Mouse (Mus musculus): ENCODE results near the gene Mid1.
"Not testable (repeated sequence)": the region's sequence is repeated elsewhere in the genome, so short reads cannot be mapped to it uniquely, and the experiment has no call there.

Gene Mid1

DNA sequence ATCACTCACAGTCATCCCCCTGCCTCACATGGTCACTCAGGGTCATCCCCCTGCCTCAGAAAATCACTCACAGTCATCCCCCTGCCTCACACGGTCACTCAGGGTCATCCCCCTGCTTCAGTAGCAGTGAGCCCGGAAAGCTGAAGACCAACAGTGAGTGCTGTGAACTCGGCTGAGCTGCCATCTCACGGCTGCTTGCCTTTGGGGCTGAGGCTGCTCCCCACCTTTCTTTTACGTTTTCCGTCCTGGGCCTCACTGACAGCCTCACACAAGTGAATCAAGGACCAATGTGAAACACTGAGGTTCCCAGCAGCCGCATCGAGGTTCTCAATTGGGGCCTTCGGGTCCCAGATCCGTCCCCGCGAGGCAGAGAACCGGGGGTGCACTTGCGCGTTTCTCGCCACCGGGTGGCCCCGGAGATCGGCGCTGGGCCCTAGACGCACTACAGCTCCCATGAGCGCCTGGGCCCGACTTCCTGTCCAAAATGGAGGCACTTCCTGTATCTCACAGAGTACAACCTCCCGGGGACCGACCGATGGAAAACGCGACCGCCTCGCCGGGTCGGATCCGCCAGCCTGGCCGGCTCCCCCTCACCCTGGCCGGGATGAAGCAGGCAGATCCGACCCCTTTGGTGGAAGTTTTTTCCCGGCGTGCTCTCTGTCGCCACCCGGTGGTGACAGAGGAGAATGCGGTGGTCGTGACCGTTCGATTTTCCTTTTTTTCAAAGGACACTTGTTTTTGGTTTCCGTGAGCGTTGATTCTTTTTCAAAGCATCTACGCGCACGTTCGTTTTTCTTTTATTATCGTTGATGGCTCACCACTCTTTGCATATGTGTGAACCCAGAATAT is 301.7 kb downstream of the Mid1 start:
- peak; percentile 92 for DNase-seq (ENCODE audit: low read depth, low spot score)

DNA sequence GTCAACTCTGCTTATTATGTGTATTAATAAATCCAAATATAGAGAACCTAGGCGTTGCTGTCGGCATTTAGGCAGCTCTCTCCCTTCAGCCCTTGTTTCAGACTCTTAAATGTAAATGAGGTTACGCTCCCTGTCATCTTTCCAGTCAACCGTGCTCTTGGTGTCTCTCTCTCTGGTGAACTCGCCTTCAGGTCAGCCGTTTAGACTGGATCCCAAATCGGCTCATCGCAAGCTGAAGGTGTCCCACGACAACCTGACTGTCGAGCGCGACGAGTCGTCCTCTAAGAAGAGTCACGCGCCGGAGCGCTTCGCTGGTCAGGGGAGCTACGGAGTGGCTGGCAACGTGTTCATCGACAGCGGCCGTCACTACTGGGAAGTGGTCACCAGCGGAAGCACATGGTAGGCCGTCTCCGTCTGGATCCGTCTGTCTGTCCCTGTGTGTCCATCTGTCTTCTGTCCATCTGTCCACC is 302.4 kb downstream of the Mid1 start:
- peak; percentile 76 for DNase-seq (ENCODE audit: low read depth, low spot score)

DNA sequence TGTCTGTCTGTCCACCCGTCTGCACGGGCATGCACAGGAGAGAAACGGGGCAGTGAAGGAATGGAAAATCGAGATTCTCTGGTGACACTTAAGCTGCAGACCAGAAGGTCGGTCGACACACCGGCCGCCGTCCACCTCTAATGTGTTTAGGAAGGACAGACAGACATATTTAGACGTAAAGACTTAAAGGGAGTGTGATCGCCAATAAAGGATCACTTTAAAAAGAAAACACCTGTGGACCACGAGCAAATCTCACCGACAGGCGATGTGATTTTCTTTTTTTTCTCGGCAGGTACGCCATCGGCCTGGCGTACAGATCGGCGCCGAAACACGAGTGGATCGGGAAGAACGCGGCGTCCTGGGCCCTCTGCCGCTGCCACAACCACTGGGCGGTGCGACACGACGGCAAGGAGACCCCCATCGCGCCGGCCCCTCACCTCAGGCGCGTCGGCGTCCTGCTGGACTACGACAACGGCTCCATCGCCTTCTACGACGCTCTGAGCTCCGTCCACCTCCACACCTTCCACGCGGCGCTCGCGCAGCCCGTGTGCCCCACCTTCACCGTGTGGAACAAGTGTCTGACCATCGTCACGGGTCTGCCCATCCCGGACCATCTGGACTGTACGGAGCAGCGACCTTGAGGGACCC is 303.7 kb downstream of the Mid1 start:
- DNase-seq (ENCODE audit: low read depth, low spot score): peak; percentile 62

DNA sequence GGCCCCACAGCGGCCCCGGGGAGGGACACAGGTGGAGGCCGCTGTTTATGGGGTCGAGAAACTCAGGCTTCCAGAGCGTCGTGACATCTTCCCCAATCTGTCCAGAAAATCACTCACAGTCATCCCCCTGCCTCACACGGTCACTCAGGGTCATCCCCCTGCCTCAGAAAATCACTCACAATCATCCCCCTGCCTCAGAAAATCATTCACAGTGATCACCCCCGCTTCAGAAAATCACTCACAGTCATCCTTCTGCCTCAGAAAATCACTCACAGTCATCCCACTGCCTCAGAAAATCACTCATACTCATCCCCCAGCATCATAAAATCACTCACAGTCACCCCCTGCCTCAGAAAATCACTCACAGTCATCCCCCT is 304.2 kb downstream of the Mid1 start:
- DNase-seq (ENCODE audit: low read depth, low spot score): peak; percentile 58

DNA sequence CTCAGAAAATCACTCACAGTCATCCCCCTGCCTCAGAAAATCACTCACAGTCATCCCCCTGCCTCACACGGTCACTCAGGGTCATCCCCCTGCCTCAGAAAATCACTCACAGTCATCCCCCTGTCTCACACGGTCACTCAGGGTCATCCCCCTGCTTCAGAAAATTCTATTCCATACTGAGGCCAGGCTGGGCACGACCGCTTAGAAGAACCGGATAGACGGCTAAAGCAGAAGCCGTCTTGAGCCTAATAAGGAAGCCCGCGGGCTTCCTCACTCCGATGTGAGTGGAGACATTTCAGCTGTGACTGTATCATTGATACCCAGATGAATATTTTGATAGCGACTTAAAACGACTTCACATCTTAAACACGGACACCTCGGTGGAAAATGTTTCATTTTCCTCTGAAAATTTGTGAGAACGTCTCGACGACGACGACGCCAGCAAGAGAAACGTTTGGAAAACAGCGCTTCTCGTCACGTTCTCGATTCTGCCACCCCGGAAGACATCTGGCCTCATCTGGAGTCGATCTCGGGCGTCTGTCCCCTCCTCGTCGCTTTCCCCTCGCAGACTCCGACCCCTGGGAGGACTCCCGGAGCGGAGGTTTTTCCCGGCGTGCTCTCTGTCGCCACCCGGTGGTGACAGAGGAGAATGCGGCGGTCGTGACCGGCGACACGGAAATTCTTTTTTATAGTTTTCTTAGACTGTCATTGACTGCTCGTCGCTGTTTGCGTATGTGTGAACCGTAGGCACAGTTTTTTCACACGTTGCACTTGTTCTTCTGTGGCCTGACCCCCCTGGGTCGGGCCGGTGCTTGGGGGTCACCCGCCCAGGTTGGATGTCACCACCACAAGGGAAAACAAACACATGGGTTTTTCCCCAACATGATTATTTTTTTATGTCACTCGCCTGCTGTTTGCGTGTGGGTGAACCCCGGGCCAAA is 305.0 kb downstream of the Mid1 start:
- peak; percentile 84 for DNase-seq (ENCODE audit: low read depth, low spot score)

DNA sequence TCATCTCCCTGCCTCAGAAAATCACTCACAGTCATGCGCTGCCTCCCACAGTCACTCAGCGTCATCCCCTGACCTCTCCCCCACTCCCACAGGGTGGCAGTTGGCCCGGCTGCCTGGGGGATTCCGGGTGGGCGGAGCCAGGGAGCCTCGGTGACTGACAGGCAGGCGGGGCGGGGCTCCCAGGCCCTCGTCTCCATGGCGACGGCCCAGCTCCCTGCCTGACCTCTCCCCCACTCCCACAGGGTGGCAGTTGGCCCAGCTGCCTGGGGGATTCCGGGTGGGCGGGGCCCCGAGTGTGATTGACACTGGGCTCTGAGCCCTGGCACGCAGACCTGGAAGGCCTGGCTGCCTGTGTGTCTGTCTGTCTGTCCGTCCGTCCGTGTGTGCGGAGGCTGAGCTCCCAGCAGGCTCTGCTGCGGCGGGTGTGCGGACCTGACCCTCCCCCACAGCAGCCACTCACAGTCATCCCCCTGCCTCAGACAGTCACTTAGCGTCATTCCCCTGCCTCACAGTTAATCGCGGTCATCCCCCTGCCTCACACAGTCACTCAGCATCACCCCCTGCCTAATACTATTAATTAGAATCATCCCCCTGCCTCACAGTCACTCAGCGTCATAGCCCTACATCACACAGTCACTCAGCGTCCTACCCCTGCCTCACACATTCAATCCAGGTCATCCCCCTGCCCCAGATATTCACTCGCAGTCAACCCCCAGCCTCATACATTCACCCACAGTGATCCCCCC is 306.3 kb downstream of the Mid1 start:
- peak; percentile 100 for DNase-seq (ENCODE audit: low read depth, low spot score)

DNA sequence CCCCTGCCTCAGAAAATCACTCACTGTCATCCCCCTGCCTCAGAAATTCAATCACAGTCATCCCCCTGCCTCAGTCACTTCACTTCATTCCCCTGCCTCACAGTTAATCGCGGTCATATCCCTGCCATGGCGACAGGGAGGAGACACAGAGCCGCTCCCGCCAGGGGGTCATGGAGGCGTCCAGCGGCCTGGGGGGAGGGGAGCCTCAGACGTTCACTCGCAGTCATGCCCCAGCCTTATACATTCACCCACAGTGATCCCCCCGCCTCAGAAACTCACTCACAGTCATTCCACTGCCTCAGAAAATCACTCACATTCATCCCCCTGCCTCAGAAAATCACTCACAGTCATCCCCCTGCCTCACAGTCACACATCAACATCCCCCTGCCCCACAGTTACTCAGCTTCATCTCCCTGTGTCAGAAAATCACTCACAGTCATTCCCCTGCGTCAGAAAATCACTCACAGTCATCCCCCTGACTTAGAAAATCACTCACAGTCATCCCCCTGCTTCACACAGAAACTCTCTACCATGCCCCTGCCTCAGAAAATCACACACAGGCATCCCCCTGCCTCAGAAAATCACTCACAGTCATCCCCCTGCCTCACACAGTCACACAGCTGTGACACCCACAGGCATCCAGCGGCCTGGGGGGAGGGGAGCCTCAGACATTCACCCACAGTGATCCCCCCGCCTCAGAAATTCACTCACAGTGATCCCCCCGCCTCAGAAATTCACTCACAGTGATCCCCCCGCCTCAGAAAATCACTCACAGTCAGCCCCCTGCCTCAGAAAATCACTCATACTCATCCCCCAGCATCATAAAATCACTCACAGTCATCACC is 307.3 kb downstream of the Mid1 start:
- DNase-seq (ENCODE audit: low read depth, low spot score): not testable (repeated sequence)

DNA sequence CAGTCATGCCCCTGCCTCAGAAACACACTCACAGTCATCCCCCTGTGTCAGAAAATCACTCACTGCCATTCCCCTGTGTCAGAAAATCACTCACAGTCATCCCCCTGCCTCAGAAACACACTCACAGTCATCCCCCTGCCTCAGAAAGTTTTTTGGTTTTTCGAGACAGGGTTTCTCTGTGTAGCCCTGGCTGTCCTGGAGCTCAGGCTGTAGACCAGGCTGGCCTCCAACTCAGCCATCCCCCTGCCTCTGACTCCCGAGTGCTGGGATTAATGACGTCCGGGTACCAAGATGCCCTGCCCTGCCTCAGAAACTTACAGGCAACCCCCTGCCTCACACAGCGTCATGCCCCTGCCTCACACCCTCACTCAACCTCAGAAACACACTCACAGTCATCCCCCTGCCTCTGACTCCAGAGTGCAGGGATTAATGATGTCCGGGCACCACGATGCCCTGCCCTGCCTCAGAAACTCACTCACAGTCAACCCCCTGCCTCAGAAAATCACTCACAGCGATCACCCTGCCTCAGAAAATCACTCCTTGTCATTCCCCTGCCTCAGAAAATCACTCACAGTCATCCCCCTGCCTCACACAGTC is 308.1 kb downstream of the Mid1 start:
- not testable (repeated sequence) for DNase-seq (ENCODE audit: low read depth, low spot score)

DNA sequence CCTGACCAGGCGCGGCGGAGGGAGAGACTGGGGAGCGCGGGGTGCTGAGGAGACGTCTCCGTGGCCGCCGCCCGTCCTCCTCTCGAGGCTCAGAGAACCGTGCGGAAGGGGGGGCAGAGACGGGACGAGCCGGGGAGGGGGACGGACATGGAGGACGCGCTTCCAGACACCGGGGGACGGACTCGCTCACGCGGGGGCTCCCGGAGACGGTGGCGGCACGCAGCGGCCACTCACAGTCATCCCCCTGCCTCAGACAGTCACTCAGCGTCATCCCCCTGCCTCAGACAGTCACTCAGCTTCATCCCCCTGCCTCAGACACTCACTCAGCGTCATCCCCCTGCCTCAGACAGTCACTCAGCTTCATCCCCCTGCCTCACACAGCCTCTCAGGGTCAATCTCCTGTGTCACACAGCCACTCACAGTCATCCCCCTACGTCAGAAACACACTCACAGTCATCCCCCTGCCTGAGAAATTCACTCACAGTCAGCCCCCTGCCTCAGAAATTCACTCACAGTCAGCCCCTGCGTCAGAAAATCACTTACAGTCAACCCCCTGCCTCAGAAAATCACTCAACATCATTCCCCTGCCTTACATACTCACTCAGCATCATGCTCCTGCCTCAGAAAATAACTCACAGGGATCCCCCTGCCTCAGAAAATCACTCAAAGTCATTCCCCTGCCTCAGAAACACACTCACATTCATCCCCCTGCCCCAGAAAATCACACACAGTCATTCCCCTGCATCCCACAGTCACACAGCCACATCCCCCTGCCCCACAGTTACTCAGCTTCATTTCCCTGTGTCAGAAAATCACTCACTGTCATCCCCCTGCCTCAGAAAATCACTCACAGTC is 309.2 kb downstream of the Mid1 start:
- DNase-seq (ENCODE audit: low read depth, low spot score): not testable (repeated sequence)

DNA sequence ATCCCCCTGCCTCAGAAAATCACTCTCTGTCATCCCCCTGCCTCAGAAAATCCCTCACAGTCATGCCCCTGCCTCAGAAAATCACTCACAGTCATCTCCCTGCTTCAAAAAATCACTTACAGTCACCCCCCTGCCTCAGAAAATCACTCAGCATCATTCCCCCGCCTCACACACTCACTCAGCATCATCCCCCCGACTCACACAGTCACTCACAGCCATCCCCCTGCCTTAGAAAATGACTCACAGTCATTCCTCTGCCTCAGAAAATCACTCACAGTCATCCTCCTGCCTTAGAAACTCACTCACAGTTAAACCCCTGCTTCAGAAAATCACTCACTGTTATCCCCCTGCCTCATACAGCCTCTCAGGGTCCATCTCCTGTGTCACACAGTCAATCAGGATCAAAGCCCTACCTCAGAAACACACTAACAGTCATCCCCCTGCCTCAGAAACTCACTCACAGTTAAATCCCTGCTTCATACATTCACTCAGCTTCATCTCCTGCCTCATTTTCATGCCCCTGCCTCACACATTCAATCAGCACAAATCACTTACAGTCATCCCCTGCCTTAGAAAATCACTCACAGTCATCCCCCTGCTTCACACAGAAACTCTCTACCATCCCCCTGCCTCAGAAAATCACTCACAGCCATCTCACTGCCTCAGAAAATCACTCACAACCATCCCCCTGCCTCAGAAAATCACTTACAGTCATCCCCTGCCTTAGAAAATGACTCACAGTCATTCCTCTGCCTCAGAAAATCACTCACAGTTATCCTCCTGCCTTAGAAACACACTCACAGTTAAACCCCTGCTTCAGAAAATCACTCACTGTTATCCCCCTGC is 310.1 kb downstream of the Mid1 start:
- DNase-seq (ENCODE audit: low read depth, low spot score): peak; percentile 90

DNA sequence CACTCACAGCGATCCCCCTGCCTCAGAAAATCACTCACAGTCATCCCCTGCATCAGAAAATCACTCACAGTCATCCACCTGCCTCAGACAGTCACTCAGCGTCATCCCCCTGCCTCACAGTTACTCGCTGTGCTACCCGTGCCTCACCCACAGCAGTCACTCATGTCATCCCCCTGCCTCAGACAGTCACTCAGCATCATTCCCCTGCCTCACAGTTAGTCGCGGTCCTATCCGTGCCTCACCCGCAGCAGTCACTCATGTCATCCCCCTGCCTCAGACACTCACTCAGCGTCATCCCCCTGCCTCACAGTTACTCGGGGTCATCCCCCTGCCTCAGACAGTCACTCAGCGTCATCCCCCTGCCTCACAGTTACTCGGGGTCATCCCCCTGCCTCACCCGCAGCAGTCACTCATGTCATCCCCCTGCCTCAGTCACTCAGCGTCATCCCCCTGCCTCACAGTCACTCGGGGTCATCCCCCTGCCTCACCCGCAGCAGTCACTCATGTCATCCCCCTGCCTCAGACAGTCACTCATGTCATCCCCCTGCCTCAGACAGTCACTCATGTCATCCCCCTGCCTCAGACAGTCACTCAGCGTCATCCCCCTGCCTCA is 311.0 kb downstream of the Mid1 start:
- DNase-seq (ENCODE audit: low read depth, low spot score): not testable (repeated sequence)

DNA sequence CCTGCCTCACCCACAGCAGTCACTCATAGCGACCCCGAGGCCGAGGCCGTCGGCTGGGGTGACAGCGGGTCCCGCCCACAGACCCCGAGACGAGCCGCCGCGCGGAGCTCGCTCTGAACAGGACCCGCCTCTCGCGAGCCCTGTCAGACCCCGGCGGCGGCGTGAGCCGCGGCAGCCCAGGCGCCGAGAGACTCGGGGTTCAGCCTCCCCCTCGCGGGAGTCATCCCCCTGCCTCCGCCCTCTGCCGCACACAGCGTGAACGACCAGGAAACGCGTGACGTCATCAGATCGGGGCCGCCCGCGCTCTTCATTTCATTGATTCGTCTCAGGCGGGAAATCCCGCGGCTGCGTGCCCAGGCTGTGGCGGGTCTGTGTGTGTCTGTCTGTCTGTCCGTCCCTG is 311.9 kb downstream of the Mid1 start:
- peak; percentile 100 for DNase-seq (ENCODE audit: low read depth, low spot score)

DNA sequence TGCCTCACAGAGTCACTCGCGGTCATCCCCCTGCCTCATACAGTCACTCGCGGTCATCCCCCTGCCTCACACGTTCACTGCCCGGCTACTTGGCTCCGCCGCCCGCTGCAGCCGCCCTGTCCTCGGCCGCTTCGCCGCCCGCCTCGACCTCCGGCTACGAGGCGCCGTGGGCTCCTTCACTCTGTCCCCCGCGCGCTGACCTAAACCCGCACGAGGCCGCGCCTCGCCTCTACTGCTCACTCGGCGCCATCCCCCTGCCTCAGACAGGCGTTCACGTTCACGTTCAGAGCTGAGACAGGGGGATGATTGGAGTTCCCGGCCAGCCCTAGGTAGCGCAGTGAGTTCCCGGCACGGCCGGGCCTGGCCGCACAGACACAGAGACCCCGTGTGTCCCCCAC is 312.5 kb downstream of the Mid1 start:
- not testable (repeated sequence) for DNase-seq (ENCODE audit: low read depth, low spot score)

DNA sequence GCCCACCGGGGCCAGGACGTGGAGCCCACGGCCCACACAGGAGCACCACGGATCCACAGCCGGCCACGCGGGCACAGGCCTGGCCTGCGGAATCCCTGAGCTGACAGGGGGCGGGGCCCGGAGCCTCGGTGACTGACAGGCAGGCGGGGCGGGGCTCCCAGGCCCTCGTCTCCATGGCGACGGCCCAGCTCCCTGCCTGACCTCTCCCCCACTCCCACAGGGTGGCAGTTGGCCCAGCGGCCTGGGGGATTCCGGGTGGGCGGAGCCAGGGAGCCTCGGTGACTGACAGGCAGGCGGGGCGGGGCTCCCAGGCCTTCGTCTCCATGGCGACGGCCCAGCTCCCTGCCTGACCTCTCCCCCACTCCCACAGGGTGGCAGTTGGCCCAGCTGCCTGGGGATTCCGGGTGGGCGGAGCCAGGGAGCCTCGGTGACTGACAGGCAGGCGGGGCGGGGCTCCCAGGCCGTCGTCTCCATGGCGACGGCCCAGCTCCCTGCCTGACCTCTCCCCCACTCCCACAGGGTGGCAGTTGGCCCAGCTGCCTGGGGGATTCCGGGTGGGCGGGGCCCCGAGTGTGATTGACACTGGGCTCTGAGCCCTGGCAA is 313.0 kb downstream of the Mid1 start:
- peak; percentile 100 for DNase-seq (ENCODE audit: low read depth, low spot score)

DNA sequence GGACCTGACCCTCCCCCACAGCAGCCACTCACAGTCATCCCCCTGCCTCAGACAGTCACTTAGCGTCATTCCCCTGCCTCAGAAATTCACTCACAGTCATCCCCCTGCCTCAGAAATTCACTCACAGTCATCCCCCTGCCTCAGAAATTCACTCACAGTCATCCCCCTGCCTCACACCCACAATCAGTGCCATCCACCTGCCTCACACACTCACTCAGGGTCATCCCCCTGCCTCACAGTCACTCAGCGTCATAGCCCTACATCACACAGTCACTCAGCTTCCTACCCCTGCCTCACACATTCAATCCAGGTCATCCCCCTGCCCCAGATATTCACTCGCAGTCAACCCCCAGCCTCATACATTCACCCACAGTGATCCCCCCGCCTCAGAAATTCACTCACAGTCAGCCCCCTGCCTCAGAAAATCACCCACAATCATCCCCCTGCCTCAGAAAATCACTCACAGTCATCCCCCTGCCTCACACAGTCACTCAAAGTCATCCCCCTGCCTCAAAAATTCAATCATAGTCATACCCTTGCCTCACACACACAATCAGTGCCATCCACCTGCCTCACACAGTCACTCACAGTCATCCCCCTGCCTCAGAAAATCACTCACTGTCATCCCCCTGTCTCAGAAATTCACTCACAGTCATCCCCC is 313.7 kb downstream of the Mid1 start:
- DNase-seq (ENCODE audit: low read depth, low spot score): not testable (repeated sequence)

DNA sequence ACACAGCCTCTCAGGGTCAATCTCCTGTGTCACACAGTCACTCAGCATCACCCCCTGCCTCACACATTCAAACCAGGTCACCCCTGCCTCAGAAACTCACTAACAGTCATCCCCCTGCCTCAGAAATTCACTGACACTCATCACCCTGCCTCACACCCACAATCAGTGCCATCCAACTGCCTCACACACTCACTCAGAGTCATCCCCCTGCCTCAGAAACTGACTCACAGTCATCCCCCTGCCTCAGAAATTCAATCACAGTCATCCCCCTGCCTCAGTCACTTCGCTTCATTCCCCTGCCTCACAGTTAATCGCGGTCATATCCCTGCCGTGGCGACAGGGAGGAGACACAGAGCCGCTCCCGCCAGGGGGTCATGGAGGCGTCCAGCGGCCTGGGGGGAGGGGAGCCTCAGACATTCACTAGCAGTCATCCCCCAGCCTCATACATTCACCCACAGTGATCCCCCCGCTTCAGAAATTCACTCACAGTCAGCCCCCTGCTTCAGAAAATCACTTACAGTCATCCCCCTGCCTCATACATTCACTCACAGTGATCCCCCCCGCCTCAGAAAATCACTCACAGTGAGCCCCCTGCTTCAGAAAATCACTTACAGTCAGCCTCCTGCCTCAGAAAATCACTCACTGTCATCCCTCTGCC is 314.4 kb downstream of the Mid1 start:
- DNase-seq (ENCODE audit: low read depth, low spot score): not testable (repeated sequence)
